Mouse (Mus musculus) liver, embryonic 11.5 days (tissue): Measurements from ENCODE around the gene Timmdc1. TPM values are rescaled to one million over a fixed set of nuclear protein-coding genes. Genes with fewer than 3 reads are reported as not detected.

Experiments
- ATAC-seq: fragments of 200-750 bp; cut with Nextera tagmentation; replicated peaks from 2 replicates; pipeline ENCODE4 v1.8.0; 2017; ENCODE audit warnings: moderate number of reproducible peaks, mild to moderate bottlenecking, moderate TSS enrichment, moderate library complexity; ENCODE audit not compliant: low FRiP score
- DNase-seq: peaks from one replicate; pipeline ENCODE4 v3.0.0-alpha.2; 2017; ENCODE audit warnings: low spot score
- H3K27ac ChIP-seq: fragments of 300-500 bp; sonication (generic); 2 replicates; pipeline ENCODE4 v1.5.1; 2014; ENCODE audit warnings: mild to moderate bottlenecking, low read depth, low read length, control low read depth
- H3K27me3 ChIP-seq: fragments of 300-500 bp; sonication (generic); replicated peaks from 2 replicates; pipeline ENCODE4 v1.6.1; 2014; ENCODE audit warnings: low read length, mixed read lengths; ENCODE audit not compliant: control insufficient read depth, insufficient read depth
- H3K36me3 ChIP-seq: fragments of 300-500 bp; sonication (generic); 2 replicates; pipeline ENCODE4 v1.6.1; 2014; ENCODE audit warnings: mild to moderate bottlenecking, low read length, moderate library complexity, mixed read lengths; ENCODE audit not compliant: control insufficient read depth, insufficient read depth
- H3K4me1 ChIP-seq: fragments of 300-500 bp; sonication (generic); replicated peaks from 2 replicates; pipeline ENCODE4 v1.6.1; 2014; ENCODE audit warnings: low read length, mixed read lengths; ENCODE audit not compliant: control insufficient read depth, insufficient read depth
- H3K4me2 ChIP-seq: fragments of 300-500 bp; sonication (generic); 2 replicates; pipeline ENCODE4 v1.6.1; 2014; ENCODE audit warnings: mild to moderate bottlenecking, control low read depth, moderate library complexity
- H3K4me3 ChIP-seq: fragments of 300-500 bp; sonication (generic); 2 replicates; pipeline ENCODE4 v1.5.1; 2014; ENCODE audit warnings: low read depth, low read length, control low read depth
- H3K9ac ChIP-seq: fragments of 300-500 bp; sonication (generic); 2 replicates; pipeline ENCODE4 v1.6.1; 2014; ENCODE audit warnings: low read depth, low read length, control low read depth
- H3K9me3 ChIP-seq: fragments of 300-500 bp; sonication (generic); 2 replicates; pipeline ENCODE4 v1.6.1; 2016; ENCODE audit warnings: low read length, inconsistent platforms, mixed read lengths; ENCODE audit not compliant: control insufficient read depth
- WGBS: fragments of 180-500 bp; shearing (Covaris S2); extraction: QIAGEN DNeasy Blood & Tissue Kit; methylation state at CpG from one replicate; pipeline ENCODE4 v1.1.7; 2014; 5-methylcytosine and 5-hydroxymethylcytosine counted together
- polyA plus RNA-seq: library from polyadenylated mRNA; unstranded; fragments of >200 nt; fragmentation: Nextera tagmentation; extraction: Ambion mirVana; gene quantifications from 2 replicates; pipeline ENCODE4 v1.2.1, GENCODE M21; 2014

Timmdc1 gene
- polyA plus RNA-seq, result 25.1 and 28.1 TPM in 2 replicates

DNA sequence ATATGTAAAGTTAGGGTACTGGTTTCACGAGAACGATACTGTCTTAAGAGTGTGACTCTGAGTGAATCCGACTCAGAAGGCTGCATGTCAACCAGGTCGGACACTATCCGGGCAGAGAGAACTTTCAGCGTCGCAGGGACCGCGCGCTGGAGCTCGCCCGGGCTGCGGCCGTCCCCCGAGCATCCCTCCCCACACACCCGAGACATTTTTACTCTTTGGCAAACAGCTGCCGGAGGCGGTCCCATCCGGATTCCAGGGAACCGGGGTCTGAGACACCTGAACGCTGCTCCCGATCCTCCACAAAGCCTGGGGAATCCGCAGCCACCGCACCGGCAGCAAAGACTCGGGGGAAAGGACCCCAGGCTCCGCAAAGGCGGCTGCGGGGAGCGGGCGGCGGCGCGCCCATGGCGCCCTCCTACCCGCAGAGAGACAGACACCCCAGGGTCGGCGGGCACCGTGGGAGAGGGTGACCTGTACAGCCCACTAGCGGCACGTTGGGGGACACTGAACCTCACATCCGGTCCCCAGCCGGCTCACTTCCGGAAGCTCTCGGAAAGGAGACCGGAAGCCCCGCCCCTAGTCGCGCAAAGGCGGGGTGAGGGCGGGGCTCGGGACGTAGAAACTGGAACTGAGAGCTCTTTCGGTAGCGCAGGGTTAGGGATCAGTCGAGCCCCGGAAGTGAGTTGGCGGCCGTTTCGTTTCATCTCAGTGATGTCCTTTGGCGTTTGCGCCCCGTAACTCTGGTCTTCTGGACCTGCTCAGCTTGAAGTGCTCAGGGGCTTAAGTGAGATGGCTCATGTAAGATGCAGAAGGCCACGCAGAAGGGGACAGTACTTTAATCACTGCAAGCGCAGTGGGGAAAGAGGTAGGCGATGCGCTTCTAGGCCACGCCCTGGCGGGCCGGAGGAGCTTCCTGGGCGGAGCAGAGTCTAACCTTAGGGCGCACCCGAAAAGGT, at the start of gene Timmdc1:
Gene Timmdc1 (minus strand): TSS at position 535 of the 956 bp plus-strand sequence.
- Histone ChIP-seq H3K27me3 (no peaks in the 10 kb centered on the region), H3K4me3 (peak within 1 kb of the TSS; percentile 99), H3K4me1 (peaks cover 14% of the 10 kb centered on the region; the same call in 1 of the 2 replicates), H3K36me3 (peaks cover 17% of the 10 kb centered on the region), H3K4me2 (peak within 1 kb of the TSS; percentile 75), H3K9ac (peak within 1 kb of the TSS; percentile 99), H3K27ac (peak within 1 kb of the TSS; percentile 96), H3K9me3 (no peaks in the 10 kb centered on the region)
- DNase-seq (peak; percentile 97), ATAC-seq (peak; percentile 97)
- under 1% methylated on average over 73 of the region's 73 CpGs for WGBS

DNA sequence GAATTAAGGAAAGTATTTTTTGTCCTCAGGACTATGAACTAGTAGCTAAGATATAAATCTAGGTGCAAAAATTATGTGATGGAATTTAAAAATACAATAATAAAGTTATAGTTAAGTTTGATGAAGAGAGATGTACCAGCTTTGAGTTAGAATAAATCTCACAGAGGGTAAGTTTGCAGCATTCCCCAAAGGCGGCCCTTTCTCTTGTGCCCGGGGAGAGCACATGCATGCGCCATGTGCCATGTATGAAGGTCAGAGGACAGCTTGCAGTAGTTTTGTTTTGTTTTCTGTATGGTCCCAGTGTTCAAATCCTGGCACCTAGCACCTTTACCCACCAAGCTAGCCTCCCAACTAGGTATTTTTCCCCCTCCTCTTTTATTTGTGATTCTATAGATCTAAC, 49.0 kb upstream of the Timmdc1 start:
- WGBS, result 97% methylated on average over 3 of the region's 3 CpGs
- no peaks in the 10 kb centered on the region for H3K9me3 ChIP-seq
- H3K4me3 ChIP-seq, result no peak overlapping the region
- no peaks in the 10 kb centered on the region for H3K4me1 ChIP-seq
- DNase-seq (no peak), ATAC-seq (no peak)
- no peak overlapping the region for H3K4me2 ChIP-seq
- no peak overlapping the region for H3K9ac ChIP-seq
- no peaks in the 10 kb centered on the region for H3K27me3 ChIP-seq
- H3K36me3 ChIP-seq, result peaks cover 15% of the 10 kb centered on the region; the same call in 1 of the 2 replicates
- no peak overlapping the region for H3K27ac ChIP-seq

DNA sequence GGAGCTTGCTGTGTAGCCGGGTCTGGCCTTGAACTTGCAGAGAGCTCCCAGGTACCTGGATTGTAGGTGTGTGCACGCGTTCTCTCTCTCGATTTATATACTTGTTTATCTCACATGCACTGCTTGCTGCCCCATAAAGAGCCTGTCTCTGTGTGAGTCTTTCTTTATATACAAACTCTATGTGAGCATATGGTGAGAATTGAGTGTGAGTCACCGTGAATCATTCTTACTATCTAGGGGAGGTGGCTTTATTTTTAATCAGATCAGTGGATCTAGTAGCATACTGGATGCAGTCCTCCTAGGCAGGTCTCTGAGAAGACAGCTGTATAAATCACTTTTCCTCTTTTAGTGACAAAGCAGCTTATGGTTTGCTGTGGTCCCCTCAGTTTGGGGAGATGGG, 45.7 kb upstream of the Timmdc1 start:
- DNase-seq (no peak), ATAC-seq (no peak)
- Histone ChIP-seq H3K36me3 (peaks cover 18% of the 10 kb centered on the region; the same call in 1 of the 2 replicates), H3K4me1 (no peaks in the 10 kb centered on the region), H3K4me3 (no peak overlapping the region), H3K9me3 (no peaks in the 10 kb centered on the region), H3K27ac (no peak overlapping the region), H3K4me2 (no peak overlapping the region), H3K27me3 (no peaks in the 10 kb centered on the region), H3K9ac (no peak overlapping the region)
- WGBS, result 90% methylated on average over 5 of the region's 5 CpGs

DNA sequence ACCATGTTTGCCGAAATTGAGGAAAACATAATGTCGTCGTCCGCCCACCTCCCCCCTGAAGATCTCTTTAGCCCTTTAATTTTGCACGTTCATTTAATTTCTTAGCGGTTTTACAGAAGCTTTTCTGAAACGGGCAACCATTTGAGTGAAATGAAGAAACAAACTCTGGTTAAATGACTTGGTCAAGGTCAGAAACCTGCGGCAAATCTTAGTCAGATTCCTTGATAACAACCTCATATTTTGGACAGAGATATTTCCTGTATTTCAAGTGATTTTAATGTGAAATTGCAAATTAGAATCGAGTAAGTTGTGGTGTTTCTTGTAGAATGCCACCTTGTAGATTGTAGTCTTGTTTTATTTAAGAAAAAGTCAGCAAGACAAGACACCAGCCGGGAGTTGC, 41.1 kb upstream of the Timmdc1 start:
- Histone ChIP-seq H3K9ac (peak overlapping the region; percentile 92), H3K4me2 (peak overlapping the region; percentile 80), H3K4me1 (no peaks in the 10 kb centered on the region), H3K4me3 (peak overlapping the region; percentile 93), H3K36me3 (peaks cover 5% of the 10 kb centered on the region; the same call in 1 of the 2 replicates), H3K27ac (no peak overlapping the region), H3K9me3 (no peaks in the 10 kb centered on the region), H3K27me3 (peaks cover 8% of the 10 kb centered on the region; the same call in 1 of the 2 replicates)
- 30% methylated on average over 10 of the region's 10 CpGs for WGBS
- no peak for DNase-seq
- no peak for ATAC-seq

DNA sequence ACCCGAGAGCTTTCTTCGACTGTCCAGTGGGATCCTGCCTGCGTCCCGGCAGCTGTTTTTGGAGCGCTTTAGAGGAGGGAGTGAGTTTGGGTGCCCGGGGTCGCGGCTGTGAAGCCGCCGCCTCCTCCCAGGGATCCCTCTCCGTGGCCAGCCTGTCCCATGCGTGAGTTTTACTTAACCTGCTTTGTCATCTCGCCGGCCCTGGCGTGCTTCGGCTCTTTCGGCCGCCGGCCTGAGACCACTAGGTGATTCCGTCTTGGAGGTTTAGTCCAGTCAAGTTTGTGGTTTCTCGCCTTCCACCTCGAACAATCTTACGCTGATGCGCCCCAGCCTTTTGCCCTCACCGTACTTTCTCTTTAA, 40.5 kb upstream of the Timmdc1 start:
- Histone ChIP-seq H3K9me3 (no peaks in the 10 kb centered on the region), H3K4me1 (no peaks in the 10 kb centered on the region), H3K36me3 (peaks cover 5% of the 10 kb centered on the region; the same call in 1 of the 2 replicates), H3K27ac (peak overlapping the region; percentile 67), H3K27me3 (peaks cover 12% of the 10 kb centered on the region), H3K9ac (peak overlapping the region; percentile 92), H3K4me2 (peak overlapping the region; percentile 80), H3K4me3 (peak overlapping the region; percentile 93)
- WGBS, result under 1% methylated on average over 25 of the region's 25 CpGs
- peak; percentile 69 for ATAC-seq
- DNase-seq, result no peak

GRCm38 (mm10) chr16:38562131-38562967, 39.9 kb upstream of the Timmdc1 start:
- no peaks in the 10 kb centered on the region for H3K4me1 ChIP-seq
- H3K27ac ChIP-seq, result peak overlapping the region; percentile 67
- peaks cover 5% of the 10 kb centered on the region; the same call in 1 of the 2 replicates for H3K36me3 ChIP-seq
- 7% methylated on average over 37 of the region's 37 CpGs for WGBS
- H3K4me3 ChIP-seq, result peak overlapping the region; percentile 93
- H3K9ac ChIP-seq, result peak overlapping the region; percentile 92
- DNase-seq, result peak; percentile 92
- ATAC-seq, result peak; percentile 94
- peak overlapping the region; percentile 80 for H3K4me2 ChIP-seq
- H3K9me3 ChIP-seq, result no peaks in the 10 kb centered on the region
- peaks cover 12% of the 10 kb centered on the region for H3K27me3 ChIP-seq

DNA sequence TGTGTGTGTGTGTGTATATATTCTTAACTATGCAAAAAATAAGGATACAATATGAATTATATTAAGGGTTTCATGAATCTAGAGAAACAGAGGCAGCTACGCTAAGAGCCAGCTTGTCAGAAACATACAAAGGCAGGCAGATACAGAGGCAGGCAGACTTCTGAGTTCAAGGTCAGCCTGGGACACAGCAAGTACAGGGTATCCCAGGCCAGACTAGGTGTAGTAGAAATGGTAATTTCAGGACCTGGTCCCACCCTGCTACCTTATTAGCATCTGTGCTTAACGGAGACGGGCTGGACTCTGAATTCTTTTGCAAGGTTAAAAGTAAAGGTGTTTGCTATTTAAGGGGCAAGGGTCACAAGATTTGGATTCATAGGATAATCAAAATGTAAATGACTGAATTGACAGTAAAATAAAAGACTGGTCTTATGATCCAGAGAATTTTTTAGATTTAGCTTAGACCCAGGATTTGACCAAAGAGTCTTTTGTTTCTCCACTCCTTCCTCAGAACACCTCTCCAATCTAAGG, 35.8 kb upstream of the Timmdc1 start, which contains the start of gene Tmem39a:
Gene Tmem39a (plus strand): TSS at position 478 of the 528 bp plus-strand sequence.
- no peaks in the 10 kb centered on the region for H3K4me1 ChIP-seq
- no peak within 1 kb of the TSS for H3K27ac ChIP-seq
- no peaks in the 10 kb centered on the region for H3K9me3 ChIP-seq
- 76% methylated on average over 3 of the region's 3 CpGs for WGBS
- DNase-seq (no peak), ATAC-seq (no peak)
- H3K4me3 ChIP-seq, result no peak within 1 kb of the TSS
- no peak within 1 kb of the TSS for H3K4me2 ChIP-seq
- H3K36me3 ChIP-seq, result no peaks in the 10 kb centered on the region
- H3K27me3 ChIP-seq, result peaks cover 12% of the 10 kb centered on the region
- no peak within 1 kb of the TSS for H3K9ac ChIP-seq

DNA sequence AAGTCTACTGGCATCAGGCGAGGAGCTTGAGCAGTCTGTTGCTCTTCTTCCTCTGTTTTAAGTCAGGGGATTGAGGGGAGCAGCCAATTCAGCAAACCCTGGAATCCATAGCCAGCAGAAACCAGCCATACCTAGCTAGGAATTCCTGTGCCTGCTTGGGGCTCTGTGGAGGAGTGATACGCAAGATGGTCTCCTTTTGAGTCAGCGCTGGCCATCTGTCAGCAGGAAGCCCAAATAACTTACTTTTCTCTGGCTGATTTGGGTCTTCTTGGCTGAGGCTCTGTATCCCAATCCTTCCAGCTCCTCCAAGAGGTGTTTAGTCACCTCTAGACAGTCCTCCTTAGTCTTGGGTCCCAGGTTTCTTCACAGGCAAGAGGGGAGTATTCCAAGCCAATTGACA, 33.5 kb upstream of the Timmdc1 start:
- Histone ChIP-seq H3K4me2 (no peak overlapping the region), H3K4me3 (no peak overlapping the region), H3K9ac (no peak overlapping the region), H3K4me1 (no peaks in the 10 kb centered on the region), H3K9me3 (no peaks in the 10 kb centered on the region), H3K27me3 (peaks cover 14% of the 10 kb centered on the region), H3K36me3 (no peaks in the 10 kb centered on the region), H3K27ac (no peak overlapping the region)
- no peak for DNase-seq
- ATAC-seq, result no peak
- 84% methylated on average over 3 of the region's 3 CpGs for WGBS
